Mouse (Mus musculus) right cerebral cortex, adult 2 months (tissue): ENCODE measurements around the gene Msh3.

Experiments used
- DNase-seq, 2 experiments: peaks; one replicate each; pipeline ENCODE4 v3.0.0; 2021 to 2022; ENCODE audit warnings: low spot score in 2 of 2

Gene Msh3

GRCm38 (mm10) chr13:92330621-92331020 lies 24.2 kb downstream of the Msh3 start:
- DNase-seq, result no peak

GRCm38 (mm10) chr13:92328000-92328399 lies 26.8 kb downstream of the Msh3 start:
- DNase-seq, result no peak

GRCm38 (mm10) chr13:92326030-92326429 lies 28.8 kb downstream of the Msh3 start:
- no peak for DNase-seq

- no peak for DNase-seq
Observed at GRCm38 (mm10) chr13:92320770-92321169, 34.0 kb downstream of the Msh3 start.

GRCm38 (mm10) chr13:92314613-92315012 lies 40.2 kb downstream of the Msh3 start:
- no peak for DNase-seq

- DNase-seq, result no peak
Observed at GRCm38 (mm10) chr13:92305680-92306079, 49.1 kb downstream of the Msh3 start, which contains the start of gene Gm20379. Gm20379 (plus strand) TSS chr13:92305980.

- DNase-seq, result no peak
Observed at GRCm38 (mm10) chr13:92304291-92304690, 50.5 kb downstream of the Msh3 start.

GRCm38 (mm10) chr13:92303062-92303948 lies 51.5 kb downstream of the Msh3 start:
- DNase-seq, result no peak

- DNase-seq, result no peak
Observed at GRCm38 (mm10) chr13:92302466-92302865, 52.3 kb downstream of the Msh3 start.

- DNase-seq, result no peak
Observed at GRCm38 (mm10) chr13:92301754-92302153, 53.0 kb downstream of the Msh3 start.

- no peak for DNase-seq
Observed at GRCm38 (mm10) chr13:92299522-92299921, 55.3 kb downstream of the Msh3 start.

GRCm38 (mm10) chr13:92297021-92297420 lies 57.8 kb downstream of the Msh3 start:
- no peak for DNase-seq

GRCm38 (mm10) chr13:92296490-92296889 lies 58.3 kb downstream of the Msh3 start:
- DNase-seq, result no peak

- no peak for DNase-seq
Observed at GRCm38 (mm10) chr13:92293883-92294282, 60.9 kb downstream of the Msh3 start.

GRCm38 (mm10) chr13:92291605-92292004 lies 63.2 kb downstream of the Msh3 start:
- no peak for DNase-seq

GRCm38 (mm10) chr13:92277027-92277426 lies 77.8 kb downstream of the Msh3 start:
- DNase-seq, result no peak

GRCm38 (mm10) chr13:92275292-92275691 lies 79.5 kb downstream of the Msh3 start:
- DNase-seq, result no peak

GRCm38 (mm10) chr13:92274274-92275198 lies 80.3 kb downstream of the Msh3 start:
- peak; percentile 74 to 80 for DNase-seq

GRCm38 (mm10) chr13:92267076-92267475 lies 87.7 kb downstream of the Msh3 start:
- no peak for DNase-seq

GRCm38 (mm10) chr13:92263566-92263965 lies 91.2 kb downstream of the Msh3 start:
- no peak for DNase-seq

GRCm38 (mm10) chr13:92261329-92261728 lies 93.5 kb downstream of the Msh3 start:
- DNase-seq, result no peak

GRCm38 (mm10) chr13:92255480-92255879 lies 99.3 kb downstream of the Msh3 start:
- no peak for DNase-seq
